Mouse (Mus musculus) lung, embryonic 15.5 days (tissue): ENCODE data around the gene Cenpp. TPM values are rescaled to one million over a fixed set of nuclear protein-coding genes. Genes with fewer than 3 reads are reported as not detected.

Experiments
- polyA plus RNA-seq: library from polyadenylated mRNA; unstranded; fragments of >200 nt; fragmentation: Nextera tagmentation; extraction: Ambion mirVana; gene quantifications from 2 replicates; pipeline ENCODE4 v1.2.1, GENCODE M21; 2015

Gene Cenpp
- polyA plus RNA-seq, 1 experiment from 2014 or later, result 36.2 TPM

Other genes with a start within 250 kb of the Cenpp start
- gene Ippk, start 231.5 kb downstream of the Cenpp start, polyA plus RNA-seq, result 15.1 and 15.2 TPM in 2 replicates
- gene Tes3-ps, start 159.5 kb downstream of the Cenpp start, polyA plus RNA-seq, result 0.94 and 1.4 TPM in 2 replicates
- 1.3 and 1.6 TPM in 2 replicates for gene Ecm2, start 148.0 kb downstream of the Cenpp start, polyA plus RNA-seq
- gene Aspn, start 108.3 kb downstream of the Cenpp start, polyA plus RNA-seq, result 30.6 and 32.0 TPM in 2 replicates
- gene Omd, start 70.3 kb downstream of the Cenpp start, polyA plus RNA-seq, result 0.92 and 1.1 TPM in 2 replicates
- 99.5 and 108 TPM in 2 replicates for gene Ogn, start 44.7 kb downstream of the Cenpp start, polyA plus RNA-seq
- gene Nol8, start 293 bp upstream of the Cenpp start, polyA plus RNA-seq, result 12.5 and 14.2 TPM in 2 replicates
- 62.0 and 66.3 TPM in 2 replicates for gene Iars, start 29.3 kb upstream of the Cenpp start, polyA plus RNA-seq
- not detected in 2 replicates for gene Gm30302, start 146.2 kb upstream of the Cenpp start, polyA plus RNA-seq